Comparison of ENCODE assay signal across 32 mouse cellular contexts in genomic region chr6:136376097-136376496, GRCm38 (mm10). TPM values are rescaled to one million over a fixed set of nuclear protein-coding genes. Genes with fewer than 3 reads are reported as not detected.
DNase-seq lines count a peak whose midpoint lies in the region; ATAC-seq and TF ChIP-seq lines count a peak whose summit lies in the region.
"Had no signal": no experiment of that assay in that cellular context is flagged by ENCODE, and none has a peak within 500 bp of the region (broad histone marks: within the 10 kb centered on the region; RNA-seq: fewer than 3 reads in every experiment).

No protein-coding gene starts in this region.

- no peak overlapping the region for H3K4me2 ChIP-seq in lung, postnatal 0 days (replicated peaks; ENCODE audit: low read depth, low read length)
- no peak overlapping the region for H3K4me2 ChIP-seq in forebrain, embryonic 13.5 days
- H3K4me2 ChIP-seq: embryonic facial prominence, embryonic 15.5 days; heart, embryonic 11.5 days; hindbrain, embryonic 15.5 days; liver, embryonic 12.5 days; midbrain, embryonic 15.5 days had no signal

- no peak for TF ChIP-seq EP300 in lung, postnatal 0 days (IDR thresholded peaks at IDR 0.05)

- TF ChIP-seq CTCF in lung, postnatal 0 days (IDR thresholded peaks at IDR 0.05), result peak; percentile 16; the same call in 1 of the 2 replicates

- no peak overlapping the region for H3K27ac ChIP-seq in lung, postnatal 0 days (ENCODE audit: low read length)
- H3K27ac ChIP-seq in forebrain, embryonic 13.5 days, result no peak overlapping the region
- H3K27ac ChIP-seq: embryonic facial prominence, embryonic 15.5 days; hindbrain, embryonic 15.5 days; liver, embryonic 12.5 days; midbrain, embryonic 15.5 days had no signal

- H3K9me3 ChIP-seq in lung, postnatal 0 days (ENCODE audit: low read length), result no peaks in the 10 kb centered on the region
- H3K9me3 ChIP-seq in forebrain, embryonic 13.5 days (replicated peaks), result no peaks in the 10 kb centered on the region; the same call in 1 of the 2 replicates
- H3K9me3 ChIP-seq: hindbrain, embryonic 15.5 days; liver, embryonic 12.5 days; midbrain, embryonic 15.5 days had no signal

- H3K36me3 ChIP-seq in lung, postnatal 0 days (ENCODE audit: insufficient read depth, low read length), result no peaks in the 10 kb centered on the region
- H3K36me3 ChIP-seq in splenic B cell, adult 2 months (ENCODE audit: control insufficient read depth, insufficient read depth, low read length, poor library complexity, severe bottlenecking), result no peaks in the 10 kb centered on the region
- no peaks in the 10 kb centered on the region for H3K36me3 ChIP-seq in forebrain, embryonic 13.5 days (ENCODE audit: poor library complexity, severe bottlenecking)
- H3K36me3 ChIP-seq: embryonic facial prominence, embryonic 15.5 days; hindbrain, embryonic 15.5 days; liver, embryonic 12.5 days; midbrain, embryonic 15.5 days had no signal

- no peak overlapping the region for H3K4me3 ChIP-seq in lung, postnatal 0 days (ENCODE audit: low read depth, low read length)
- H3K4me3 ChIP-seq in forebrain, embryonic 13.5 days, result no peak overlapping the region
- H3K4me3 ChIP-seq: embryonic facial prominence, embryonic 15.5 days; hindbrain, embryonic 15.5 days; liver, embryonic 12.5 days; midbrain, embryonic 15.5 days; myocyte had no signal

- no peaks in the 10 kb centered on the region for H3K27me3 ChIP-seq in lung, postnatal 0 days (replicated peaks; ENCODE audit: insufficient read depth, low read length)
- H3K27me3 ChIP-seq in splenic B cell, adult 2 months (ENCODE audit: control insufficient read depth, insufficient read depth, low read length, poor library complexity, severe bottlenecking), result no peaks in the 10 kb centered on the region
- H3K27me3 ChIP-seq in forebrain, embryonic 13.5 days, result no peaks in the 10 kb centered on the region
- H3K27me3 ChIP-seq: embryonic facial prominence, embryonic 15.5 days; hindbrain, embryonic 15.5 days; liver, embryonic 12.5 days; midbrain, embryonic 15.5 days had no signal

- H3K4me1 ChIP-seq in lung, postnatal 0 days (ENCODE audit: insufficient read depth, low read depth, low read length), result no peaks in the 10 kb centered on the region
- H3K4me1 ChIP-seq in forebrain, embryonic 13.5 days, result no peaks in the 10 kb centered on the region
- H3K4me1 ChIP-seq: embryonic facial prominence, embryonic 15.5 days; hindbrain, embryonic 15.5 days; liver, embryonic 12.5 days; midbrain, embryonic 15.5 days had no signal

- no peak overlapping the region for H3K9ac ChIP-seq in lung, postnatal 0 days (replicated peaks; ENCODE audit: low read depth)
- no peak overlapping the region for H3K9ac ChIP-seq in forebrain, embryonic 13.5 days
- H3K9ac ChIP-seq: embryonic facial prominence, embryonic 15.5 days; forebrain, postnatal 0 days; hindbrain, embryonic 15.5 days; liver, embryonic 12.5 days; midbrain, embryonic 15.5 days had no signal

- no peak for ATAC-seq in lung, postnatal 0 days
- ATAC-seq in forebrain, embryonic 13.5 days, result no peak
- ATAC-seq: forebrain, postnatal 0 days; liver, embryonic 12.5 days; midbrain, embryonic 15.5 days had no signal

- peak; percentile 54 for DNase-seq in heart, adult 11 months
- no peak for DNase-seq in heart, postnatal 4 days
- no peak for DNase-seq in lung, postnatal 0 days (ENCODE audit: low spot score)
- DNase-seq in lung, postnatal 4 days, result no peak
- DNase-seq in R1 (ENCODE audit: low read depth, low spot score), result peak; percentile 10
- DNase-seq in splenic B cell, adult 2 months (ENCODE audit: low read depth, low spot score), result peak; percentile 18
- no peak for DNase-seq in cerebellum, postnatal 10 days
- DNase-seq: adrenal gland, postnatal 36 days; B cell, adult 2 months; cerebellum, adult 11-12 months; cerebellum, postnatal 25 days; forebrain, postnatal 0 days; heart, postnatal 14 days; kidney, adult 11 months; kidney, postnatal 10 days; right cerebral cortex, postnatal 4 days had no signal

RNA-seq across cellular contexts. Expression of gene E330021D16Rik, which starts 39.3 kb away (rescaled TPM):
- total RNA-seq in heart, postnatal 4 days (2021), result not detected
- 0.11 and 0.12 TPM in 2 replicates for polyA plus RNA-seq in lung, postnatal 0 days (2015; fragmentation: Nextera tagmentation; extraction: Ambion mirVana)
- polyA plus RNA-seq in forebrain, embryonic 13.5 days (2015; fragmentation: Nextera tagmentation; extraction: Ambion mirVana), result not detected in 2 replicates
- total RNA-seq: adrenal gland, postnatal 36 days; gastrocnemius, adult 18-20 months; gastrocnemius, postnatal 4 days; heart, postnatal 14 days; left cerebral cortex, adult 8-10 months; megakaryocyte, adult 5-6 weeks; neutrophil, adult 5-6 weeks had no signal
- polyA plus RNA-seq: embryonic facial prominence, embryonic 15.5 days; forebrain, postnatal 0 days; heart, embryonic 11.5 days; hindbrain, embryonic 15.5 days; limb, embryonic 11.5 days; liver, embryonic 12.5 days; midbrain, embryonic 15.5 days; myocyte; urinary bladder, adult 2 months had no signal

RNA-seq across cellular contexts. Expression of gene Gm8994, which starts 48.8 kb away (rescaled TPM):
- total RNA-seq in heart, postnatal 4 days (2021), result not detected
- not detected in 2 replicates for polyA plus RNA-seq in lung, postnatal 0 days (2015; fragmentation: Nextera tagmentation; extraction: Ambion mirVana)
- not detected in 2 replicates for polyA plus RNA-seq in forebrain, embryonic 13.5 days (2015; fragmentation: Nextera tagmentation; extraction: Ambion mirVana)
- total RNA-seq: adrenal gland, postnatal 36 days; gastrocnemius, adult 18-20 months; gastrocnemius, postnatal 4 days; heart, postnatal 14 days; left cerebral cortex, adult 8-10 months; megakaryocyte, adult 5-6 weeks; neutrophil, adult 5-6 weeks had no signal
- polyA plus RNA-seq: embryonic facial prominence, embryonic 15.5 days; forebrain, postnatal 0 days; heart, embryonic 11.5 days; hindbrain, embryonic 15.5 days; limb, embryonic 11.5 days; liver, embryonic 12.5 days; lung, embryonic 16.5 days; midbrain, embryonic 15.5 days; myocyte; testis, adult 2 months had no signal

Comparison
In these comparisons a context has a peak if more than half of its experiments do, and no peak if none do; other contexts are left out.
1. DNase-seq: peak in heart, adult 11 months (single experiment), R1 (single experiment) and splenic B cell, adult 2 months (single experiment); none in heart, postnatal 4 days (single experiment), lung, postnatal 0 days (single experiment), lung, postnatal 4 days (0 of 2) and cerebellum, postnatal 10 days (0 of 2).